Mouse (Mus musculus) brain, embryonic 14.5 days (tissue): ENCODE results near the gene Acvr1. TPM values are rescaled to one million over a fixed set of nuclear protein-coding genes. Genes with fewer than 3 reads are reported as not detected.
A peak's percentile ranks its signal among the peaks of the same experiment; 100 is the strongest.

Source experiments
- DNase-seq: peaks from one replicate; pipeline ENCODE4 v3.0.0-alpha.2; 2011; ENCODE audit warnings: low read depth
- CTCF ChIP-seq: fragments of 200-500 bp; IDR thresholded peaks from 2 replicates; pipeline ENCODE4 v1.5.1; 2012; ENCODE audit warnings: inconsistent platforms, mild to moderate bottlenecking, moderate library complexity, borderline replicate concordance; ENCODE audit not compliant: insufficient read depth, insufficient read length; ENCODE audit errors: extremely low read depth
- POLR2A ChIP-seq: fragments of 200-500 bp; IDR thresholded peaks from 2 replicates; pipeline ENCODE4 v1.6.1; 2012; ENCODE audit warnings: mild to moderate bottlenecking, inconsistent platforms, borderline replicate concordance; ENCODE audit not compliant: poor library complexity, insufficient read depth, insufficient read length, severe bottlenecking; ENCODE audit errors: extremely low read depth
- polyA plus RNA-seq: library from polyadenylated mRNA; depleted of rRNA; stranded (reverse); fragments of >200 nt; gene quantifications from 2 replicates; pipeline ENCODE4 v1.2.3, GENCODE M21; 2012; rRNA removed

The Acvr1 gene
- polyA plus RNA-seq, 1 experiment: 19.9 TPM

DNA sequence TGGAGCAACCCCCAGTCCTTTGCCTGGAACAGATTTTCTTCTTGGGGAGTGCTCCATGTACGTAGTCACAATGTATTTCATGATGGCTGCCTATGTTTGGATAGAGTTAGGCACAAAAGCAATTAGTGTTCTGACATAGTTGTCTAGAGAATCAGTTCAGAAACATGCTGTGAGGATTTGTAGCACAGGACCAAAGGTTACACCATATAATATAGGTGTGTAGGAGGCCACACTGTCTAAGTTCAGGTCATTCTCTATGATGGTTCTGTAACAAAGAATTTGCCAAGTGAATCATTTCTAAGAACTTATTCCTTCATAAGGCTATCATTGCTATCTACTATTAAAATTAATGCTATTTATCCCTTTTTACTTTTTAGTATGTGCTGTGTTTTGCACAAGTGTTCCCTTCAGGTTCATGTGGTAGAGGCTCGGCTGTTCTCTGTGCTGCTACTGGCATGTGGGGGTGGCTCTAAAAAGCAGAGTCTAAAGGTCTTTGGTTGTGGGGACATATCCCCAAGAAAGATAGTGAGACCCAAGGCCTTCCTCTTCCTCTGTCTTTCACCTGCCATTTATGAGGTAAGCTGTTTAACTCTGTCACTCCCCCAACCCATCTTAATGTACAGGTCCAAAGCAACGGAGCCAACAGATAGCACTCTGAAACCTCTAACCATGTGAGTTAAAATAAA is 205.5 kb downstream of the Acvr1 start:
- TF ChIP-seq POLR2A (no peak), CTCF (no peak)
- DNase-seq: no peak

DNA sequence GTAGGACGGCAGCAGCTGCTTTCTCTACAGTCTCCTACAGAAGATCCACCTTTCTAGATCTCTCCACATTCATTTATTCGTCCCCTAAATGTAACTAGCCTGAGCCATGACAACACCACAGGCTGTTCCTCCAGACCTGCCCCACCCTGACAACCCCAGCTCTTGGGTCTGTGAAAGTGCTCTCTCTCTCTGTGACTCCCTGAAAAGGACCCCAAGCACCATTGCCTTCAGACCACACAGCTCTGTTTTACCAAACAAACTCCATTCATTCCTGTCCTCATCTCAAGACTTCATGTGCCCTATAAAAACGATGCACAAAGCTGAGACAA is 208.9 kb downstream of the Acvr1 start:
- no peak for DNase-seq
- TF ChIP-seq POLR2A: no peak
- TF ChIP-seq CTCF: no peak

GRCm38 (mm10) chr2:58357414-58358131 is 209.4 kb downstream of the Acvr1 start, which contains the start of gene Acvr1c:
Gene Acvr1c, minus strand, starts transcription at chr2:58357895.
- TF ChIP-seq CTCF (no peak), POLR2A (no peak)

GRCm38 (mm10) chr2:58357068-58357413 is 209.9 kb downstream of the Acvr1 start:
- peak; percentile 45 for DNase-seq
- TF ChIP-seq CTCF (no peak), POLR2A (no peak)

More at GRCm38 (mm10) chr2:58357414-58358131, 209.4 kb downstream of the Acvr1 start, which contains the start of gene Acvr1c:
- DNase-seq: peak; percentile 63

DNA sequence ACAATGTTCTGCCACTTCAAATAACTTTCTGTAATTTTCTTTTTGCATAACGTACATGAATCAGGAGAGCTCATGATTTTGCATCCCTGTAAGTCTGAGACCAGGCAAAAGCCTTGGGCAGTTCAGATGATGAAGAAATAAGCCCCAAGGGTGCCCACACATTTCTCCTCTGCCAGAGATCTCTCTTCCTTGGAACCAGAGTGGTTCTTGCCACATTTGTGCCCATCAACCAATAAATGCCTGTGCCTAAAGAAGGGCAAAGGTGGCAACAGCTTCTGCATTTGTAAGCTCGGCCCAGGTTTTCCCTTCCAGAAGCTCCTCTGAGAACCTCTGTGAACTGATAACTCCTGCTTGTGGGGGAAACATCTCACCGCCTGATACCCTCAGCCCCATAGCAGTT is 212.6 kb downstream of the Acvr1 start:
- no peak for TF ChIP-seq CTCF
- no peak for TF ChIP-seq POLR2A
- DNase-seq: no peak

- TF ChIP-seq POLR2A (no peak), CTCF (no peak)
Observed at GRCm38 (mm10) chr2:58352846-58353245, 214.1 kb downstream of the Acvr1 start.

GRCm38 (mm10) chr2:58350657-58351056 is 216.3 kb downstream of the Acvr1 start:
- TF ChIP-seq CTCF (no peak), POLR2A (no peak)
- no peak for DNase-seq

More at GRCm38 (mm10) chr2:58352846-58353245, 214.1 kb downstream of the Acvr1 start:
- no peak for DNase-seq

Other genes with a start within 250 kb of the Acvr1 start
- gene Acvr1c, start 209.3 kb downstream of the Acvr1 start, polyA plus RNA-seq: 0.26 and 0.34 TPM in 2 replicates
- not detected in 2 replicates for gene Gm17409, start 97.0 kb downstream of the Acvr1 start, polyA plus RNA-seq
- 13.5 and 15.5 TPM in 2 replicates for gene Upp2, start 141 bp upstream of the Acvr1 start, polyA plus RNA-seq